Mouse (Mus musculus) thymus, postnatal 0 days (tissue): ENCODE data around the gene Lrrc66. TPM values are rescaled to one million over a fixed set of nuclear protein-coding genes. Genes with fewer than 3 reads are reported as not detected.

Experiments
- DNase-seq: peaks from one replicate; pipeline ENCODE4 v3.0.0-alpha.2; 2015; ENCODE audit warnings: low spot score
- polyA plus RNA-seq: library from polyadenylated mRNA; unstranded; fragments of >200 nt; fragmentation: Nextera tagmentation; extraction: Ambion mirVana; gene quantifications from 2 replicates; pipeline ENCODE4 v1.2.1, GENCODE M21; 2015

Gene Lrrc66
- polyA plus RNA-seq, 1 experiment from 2014 or later, result 0.44 TPM

GRCm38 (mm10) chr5:73564038-73564437 lies 68.3 kb downstream of the Lrrc66 start:
- DNase-seq, result no peak

GRCm38 (mm10) chr5:73558756-73559155 lies 73.6 kb downstream of the Lrrc66 start:
- no peak for DNase-seq

GRCm38 (mm10) chr5:73556733-73557425 lies 75.4 kb downstream of the Lrrc66 start:
- no peak for DNase-seq

Other genes with a start within 250 kb of the Lrrc66 start
- gene Cwh43, start 226.5 kb downstream of the Lrrc66 start, polyA plus RNA-seq, result 0.14 and 0.35 TPM in 2 replicates
- 5.9 and 8.8 TPM in 2 replicates for gene Dcun1d4, start 151.5 kb downstream of the Lrrc66 start, polyA plus RNA-seq
- 9.5 and 11.0 TPM in 2 replicates for gene Sgcb, start 15.3 kb upstream of the Lrrc66 start, polyA plus RNA-seq
- 0.17 and 0.27 TPM in 2 replicates for gene Spata18, start 18.9 kb upstream of the Lrrc66 start, polyA plus RNA-seq